Mouse (Mus musculus): ENCODE measurements at regions not wholly inside any gene's neighbourhood (a gene's known extent, or its start where the extent isn't known, plus 50 kb on each side); places are given as distances from the start of the nearest gene placed in this dataset.

DNA sequence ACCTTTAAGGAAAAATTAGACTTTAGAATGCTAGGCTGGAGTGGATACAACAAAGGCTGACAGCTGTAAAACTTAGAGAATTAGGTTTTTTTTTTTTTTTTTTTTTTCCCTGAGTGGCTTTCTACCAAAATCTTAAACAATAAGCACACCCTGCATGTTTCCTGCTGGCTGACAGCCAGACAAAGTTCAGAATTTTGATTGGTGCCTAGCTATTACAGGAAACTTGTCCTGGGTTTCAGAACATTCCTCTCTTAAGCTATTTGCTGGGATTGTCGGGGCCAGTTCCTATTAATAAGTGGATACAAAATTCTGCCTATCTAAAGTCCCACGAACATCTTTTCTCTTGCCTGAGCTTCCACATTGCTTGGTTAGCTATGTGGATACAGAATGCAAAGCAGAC, 296.7 kb upstream of the Tenm2 start:
- no peak for TF ChIP-seq CTCF (IDR thresholded peaks at IDR 0.05; ENCODE audit: borderline replicate concordance, insufficient read depth, low read depth, low read length)
- TF ChIP-seq POLR2A (IDR thresholded peaks at IDR 0.05; ENCODE audit: borderline replicate concordance, insufficient read depth, low read length), result no peak
